Mouse (Mus musculus) hindbrain, embryonic 14.5 days (tissue): ENCODE measurements at regions not wholly inside any gene's neighbourhood (a gene's known extent, or its start where the extent isn't known, plus 50 kb on each side); places are given as distances from the start of the nearest gene placed in this dataset.

Source experiments
- ATAC-seq: fragments of 200-750 bp; cut with Nextera tagmentation; 2 replicates; pipeline ENCODE4 v1.8.0; 2017; ENCODE audit warnings: moderate number of reproducible peaks, mild to moderate bottlenecking, moderate TSS enrichment, moderate library complexity; ENCODE audit not compliant: low FRiP score
- DNase-seq: peaks from one replicate; pipeline ENCODE4 v3.0.0-alpha.2; 2015; ENCODE audit warnings: low spot score
- H3K27ac ChIP-seq: fragments of 300-500 bp; sonication (generic); 2 replicates; pipeline ENCODE4 v1.5.1; 2014; ENCODE audit warnings: mild to moderate bottlenecking, moderate library complexity
- H3K27me3 ChIP-seq: fragments of 300-500 bp; sonication (generic); 2 replicates; pipeline ENCODE4 v1.6.1; 2014; ENCODE audit warnings: mild to moderate bottlenecking, low read length, mixed read lengths; ENCODE audit not compliant: control insufficient read depth, insufficient read depth
- H3K36me3 ChIP-seq: fragments of 300-500 bp; sonication (generic); replicated peaks from 2 replicates; pipeline ENCODE4 v1.6.1; 2014; ENCODE audit not compliant: control insufficient read depth, insufficient read depth
- H3K4me1 ChIP-seq: fragments of 300-500 bp; sonication (generic); replicated peaks from 2 replicates; pipeline ENCODE4 v1.6.1; 2014; ENCODE audit warnings: antibody characterized with exemption, low read length, mixed read lengths; ENCODE audit not compliant: control insufficient read depth, insufficient read depth
- H3K4me2 ChIP-seq: fragments of 300-500 bp; sonication (generic); replicated peaks from 2 replicates; pipeline ENCODE4 v1.6.1; 2014; ENCODE audit warnings: mild to moderate bottlenecking, moderate library complexity
- H3K4me3 ChIP-seq: fragments of 300-500 bp; sonication (generic); replicated peaks from 2 replicates; pipeline ENCODE4 v1.5.1; 2014; ENCODE audit warnings: mild to moderate bottlenecking, low read length
- H3K9ac ChIP-seq: fragments of 300-500 bp; sonication (generic); 2 replicates; pipeline ENCODE4 v1.6.1; 2014
- H3K9me3 ChIP-seq: fragments of 300-500 bp; sonication (generic); 2 replicates; pipeline ENCODE4 v1.6.1; 2016; ENCODE audit warnings: low read length; ENCODE audit not compliant: control insufficient read depth
- WGBS: fragments of 180-500 bp; shearing (Covaris S2); extraction: QIAGEN DNeasy Blood & Tissue Kit; methylation state at CpG from one replicate; pipeline ENCODE4 v1.1.7; 2014; 5-methylcytosine and 5-hydroxymethylcytosine counted together

GRCm38 (mm10) chr17:73036845-73037244 is 70.9 kb upstream of the Lclat1 start:
- Histone ChIP-seq H3K36me3 (no peaks in the 10 kb centered on the region), H3K4me1 (no peaks in the 10 kb centered on the region), H3K9me3 (no peaks in the 10 kb centered on the region), H3K4me2 (no peak overlapping the region), H3K27ac (no peak overlapping the region), H3K4me3 (no peak overlapping the region), H3K9ac (no peak overlapping the region), H3K27me3 (no peaks in the 10 kb centered on the region)
- WGBS: 79% methylated on average over 3 of the region's 3 CpGs
- ATAC-seq (no peak), DNase-seq (no peak)

DNA sequence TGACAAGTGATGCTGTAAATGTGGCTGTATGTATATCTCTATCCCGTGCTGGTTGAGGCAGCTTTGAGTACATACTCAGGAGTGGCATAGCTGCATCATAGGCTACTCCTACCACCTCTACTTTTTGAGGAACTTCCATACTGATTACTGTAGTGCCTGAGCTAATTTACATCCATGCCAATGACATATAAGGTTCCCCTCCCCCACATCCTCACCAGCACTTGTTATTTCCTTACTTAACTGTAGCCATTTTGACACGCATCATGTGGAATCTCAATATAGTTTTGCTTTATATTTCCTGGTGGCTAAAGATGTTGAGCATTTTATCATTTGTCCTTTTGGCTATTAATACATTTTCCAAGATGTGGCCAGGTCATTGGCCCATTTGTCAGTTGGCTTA is 69.2 kb upstream of the Lclat1 start:
- Histone ChIP-seq H3K36me3 (no peaks in the 10 kb centered on the region), H3K4me1 (no peaks in the 10 kb centered on the region), H3K9ac (no peak overlapping the region), H3K27ac (no peak overlapping the region), H3K4me3 (no peak overlapping the region), H3K27me3 (no peaks in the 10 kb centered on the region), H3K4me2 (no peak overlapping the region), H3K9me3 (no peaks in the 10 kb centered on the region)
- DNase-seq (no peak), ATAC-seq (no peak)
- 92% methylated on average over 2 of the region's 2 CpGs for WGBS

GRCm38 (mm10) chr17:73044918-73045580 is 62.7 kb upstream of the Lclat1 start:
- Histone ChIP-seq H3K4me3 (no peak overlapping the region), H3K9ac (no peak overlapping the region), H3K4me1 (no peaks in the 10 kb centered on the region), H3K9me3 (no peaks in the 10 kb centered on the region), H3K27ac (no peak overlapping the region), H3K36me3 (no peaks in the 10 kb centered on the region), H3K27me3 (no peaks in the 10 kb centered on the region), H3K4me2 (no peak overlapping the region)
- ATAC-seq (no peak), DNase-seq (no peak)
- 74% methylated on average over 5 of the region's 5 CpGs for WGBS

DNA sequence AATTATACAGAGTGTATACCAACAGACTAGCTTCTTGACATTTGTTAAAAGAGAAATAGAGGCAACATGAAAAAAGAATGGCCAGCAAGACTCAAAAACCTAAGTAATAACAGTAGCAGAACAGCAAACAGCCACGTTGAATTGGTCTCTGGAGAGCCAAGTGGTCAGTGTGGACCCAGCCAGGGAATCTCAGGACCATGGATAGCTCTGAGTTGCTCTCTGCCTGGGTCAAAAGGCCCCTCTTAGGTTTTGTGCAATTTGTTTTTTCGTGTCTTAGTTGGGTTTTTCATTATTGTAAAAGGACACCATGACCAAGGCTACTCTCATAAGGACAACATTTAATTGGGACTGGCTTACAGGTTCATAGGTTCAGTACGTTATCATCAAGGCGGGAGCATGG is 60.8 kb upstream of the Lclat1 start:
- Histone ChIP-seq H3K4me3 (no peak overlapping the region), H3K9me3 (no peaks in the 10 kb centered on the region), H3K27ac (no peak overlapping the region), H3K4me2 (no peak overlapping the region), H3K9ac (no peak overlapping the region), H3K27me3 (no peaks in the 10 kb centered on the region), H3K36me3 (no peaks in the 10 kb centered on the region), H3K4me1 (no peaks in the 10 kb centered on the region)
- no peak for ATAC-seq
- no peak for DNase-seq
- 59% methylated on average over 4 of the region's 4 CpGs for WGBS

DNA sequence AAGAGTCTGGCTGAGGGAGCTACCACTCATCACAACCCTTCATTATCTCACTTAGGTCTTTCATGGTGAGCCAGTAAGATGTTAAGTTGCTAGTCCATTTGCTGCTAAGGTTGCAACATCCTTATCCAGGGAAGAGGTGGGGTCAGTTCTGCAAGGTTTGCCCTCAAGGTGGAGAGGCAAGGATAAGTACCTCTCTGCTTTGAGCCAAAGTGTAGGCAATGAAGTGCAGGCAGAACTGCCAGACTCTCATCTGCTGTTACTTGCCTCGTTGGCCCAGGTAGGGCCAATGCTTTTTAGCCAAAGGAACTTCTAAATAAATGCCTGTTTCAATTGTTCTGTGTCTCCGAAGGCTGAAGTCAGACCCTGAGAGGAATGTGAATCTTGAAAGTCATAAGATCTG is 59.6 kb upstream of the Lclat1 start:
- Histone ChIP-seq H3K27ac (no peak overlapping the region), H3K4me3 (no peak overlapping the region), H3K4me2 (no peak overlapping the region), H3K9ac (no peak overlapping the region), H3K4me1 (no peaks in the 10 kb centered on the region), H3K36me3 (no peaks in the 10 kb centered on the region), H3K9me3 (no peaks in the 10 kb centered on the region), H3K27me3 (no peaks in the 10 kb centered on the region)
- 81% methylated on average over 2 of the region's 2 CpGs for WGBS
- no peak for ATAC-seq
- no peak for DNase-seq

GRCm38 (mm10) chr17:73052956-73053355 is 54.8 kb upstream of the Lclat1 start:
- H3K9ac ChIP-seq: no peak overlapping the region
- H3K27me3 ChIP-seq: no peaks in the 10 kb centered on the region
- no peaks in the 10 kb centered on the region for H3K4me1 ChIP-seq
- 95% methylated on average over 2 of the region's 2 CpGs for WGBS
- ATAC-seq: no peak
- no peaks in the 10 kb centered on the region for H3K36me3 ChIP-seq
- no peak overlapping the region for H3K4me2 ChIP-seq
- H3K4me3 ChIP-seq: no peak overlapping the region
- no peak overlapping the region for H3K27ac ChIP-seq
- H3K9me3 ChIP-seq: no peaks in the 10 kb centered on the region
- DNase-seq: no peak

- 47% methylated on average over 3 of the region's 3 CpGs for WGBS
- Histone ChIP-seq H3K9ac (no peak overlapping the region), H3K4me2 (no peak overlapping the region), H3K9me3 (no peaks in the 10 kb centered on the region), H3K27me3 (no peaks in the 10 kb centered on the region), H3K36me3 (no peaks in the 10 kb centered on the region), H3K4me1 (no peaks in the 10 kb centered on the region), H3K27ac (no peak overlapping the region), H3K4me3 (no peak overlapping the region)
- ATAC-seq (no peak), DNase-seq (no peak)
Measured at GRCm38 (mm10) chr17:73053479-73054215, 54.1 kb upstream of the Lclat1 start.

DNA sequence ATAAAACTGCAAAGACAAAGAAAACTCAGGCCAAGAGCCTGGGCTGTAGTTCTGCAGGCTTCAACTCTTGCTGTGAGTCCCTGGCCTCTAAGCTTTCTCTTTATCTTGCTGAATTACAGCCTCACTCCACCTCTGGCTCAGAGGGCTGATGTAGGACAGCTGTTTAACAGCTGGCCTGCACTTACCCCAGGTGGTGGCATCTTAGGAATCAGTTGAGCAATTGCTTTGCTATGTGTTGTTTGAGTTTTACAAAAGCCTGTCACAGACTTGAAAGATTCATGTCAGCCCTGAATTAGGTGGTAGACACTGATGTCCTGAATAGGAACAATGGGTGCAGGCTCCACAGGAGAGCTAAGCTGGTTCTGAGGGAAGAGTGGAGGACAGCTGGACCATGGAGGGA is 53.6 kb upstream of the Lclat1 start:
- no peak for DNase-seq
- Histone ChIP-seq H3K27ac (no peak overlapping the region), H3K4me1 (no peaks in the 10 kb centered on the region), H3K27me3 (no peaks in the 10 kb centered on the region), H3K36me3 (no peaks in the 10 kb centered on the region), H3K4me3 (no peak overlapping the region), H3K9me3 (no peaks in the 10 kb centered on the region), H3K4me2 (no peak overlapping the region), H3K9ac (no peak overlapping the region)
- ATAC-seq: no peak

GRCm38 (mm10) chr17:73055197-73055596 is 52.6 kb upstream of the Lclat1 start:
- 63% methylated on average over 3 of the region's 3 CpGs for WGBS
- Histone ChIP-seq H3K9me3 (no peaks in the 10 kb centered on the region), H3K27ac (no peak overlapping the region), H3K36me3 (no peaks in the 10 kb centered on the region), H3K9ac (no peak overlapping the region), H3K27me3 (no peaks in the 10 kb centered on the region), H3K4me1 (no peaks in the 10 kb centered on the region), H3K4me2 (no peak overlapping the region), H3K4me3 (no peak overlapping the region)
- DNase-seq (no peak), ATAC-seq (no peak)
